Mouse (Mus musculus) small intestine, adult 2 months (tissue): ENCODE results near the gene Pax8.

Experiments used
- CTCF ChIP-seq: fragments of 200-500 bp; IDR thresholded peaks from 2 replicates; pipeline ENCODE4 v1.5.1; 2012; ENCODE audit warnings: low read depth, mild to moderate bottlenecking, control low read depth, inconsistent platforms, low read length, moderate library complexity, mixed read lengths; ENCODE audit not compliant: insufficient replicate concordance, insufficient read length; ENCODE audit errors: extremely low read depth
- POLR2A ChIP-seq: fragments of 200-500 bp; IDR thresholded peaks from 2 replicates; pipeline ENCODE4 v1.6.1; 2012; ENCODE audit warnings: low read depth, mild to moderate bottlenecking, control low read depth, inconsistent platforms, low read length, moderate library complexity

GRCm38 (mm10) chr2:24409166-24409565, 66.2 kb downstream of the Pax8 start:
- TF ChIP-seq POLR2A (no peak), CTCF (peak; percentile 93)
